Mouse (Mus musculus): ENCODE measurements around the gene Ptbp1. TPM values are rescaled to one million over a fixed set of nuclear protein-coding genes. Genes with fewer than 3 reads are reported as not detected.
A peak's percentile ranks its signal among the peaks of the same experiment; 100 is the strongest.

Ptbp1 gene
- polyA plus RNA-seq, 1 experiment: 184 TPM

DNA sequence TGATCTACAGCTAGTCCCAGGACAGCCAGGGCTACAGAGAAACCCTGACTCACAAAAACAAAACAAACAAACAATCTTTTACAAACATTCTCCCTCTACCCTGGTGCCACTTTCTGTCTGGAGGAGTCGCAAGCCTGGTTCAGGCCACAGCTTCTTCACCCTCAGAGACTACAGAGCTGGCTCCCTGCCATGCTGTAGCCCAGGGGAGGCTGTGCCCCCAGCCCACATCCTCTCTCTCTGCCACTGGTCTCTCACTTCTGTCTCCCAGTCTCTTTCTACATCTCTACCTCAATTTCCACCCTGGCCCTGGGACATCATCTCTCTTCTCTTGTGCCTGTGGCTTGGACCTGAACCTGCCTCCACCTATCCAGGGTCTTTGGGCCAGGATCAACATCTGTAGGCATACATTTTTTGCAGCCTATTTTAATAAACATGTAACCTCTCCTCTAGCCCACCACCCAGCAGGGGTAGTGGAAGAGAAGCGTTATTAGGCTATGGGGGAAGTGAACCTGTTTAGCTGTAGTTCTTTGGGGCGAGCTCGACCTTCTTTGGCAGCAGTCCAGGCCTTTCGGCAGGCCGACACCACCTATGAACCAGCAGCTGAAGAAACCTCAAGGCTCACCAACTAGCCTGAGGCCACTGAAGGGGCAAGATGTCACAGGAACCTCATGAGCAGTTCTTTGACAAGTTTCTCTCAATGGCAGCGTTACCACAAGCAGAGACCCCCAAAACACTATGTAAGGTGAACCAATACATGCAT lies 22.0 kb upstream of the Ptbp1 start:
- no peaks in the 10 kb centered on the region for H3K27me3 ChIP-seq (replicated peaks; ENCODE audit: control insufficient read depth, insufficient read depth, low read length)
- no peak overlapping the region for H3K27ac ChIP-seq (ENCODE audit: insufficient read depth, low read depth, low read length)
- TF ChIP-seq CTCF (conservative IDR thresholded peaks at IDR 0.05; ENCODE audit: insufficient read depth, insufficient read length, low read depth, low read length): no peak
- no peak for TF ChIP-seq POLR2A (IDR thresholded peaks at IDR 0.05; ENCODE audit: low read depth, low read length)
- H3K4me1 ChIP-seq (ENCODE audit: control insufficient read depth, insufficient read depth, low read length): no peaks in the 10 kb centered on the region
- 63% methylated on average over 7 of the region's 7 CpGs for WGBS
- no peak for DNase-seq
- H3K4me3 ChIP-seq (ENCODE audit: insufficient read depth, low read depth, low read length): no peak overlapping the region
- no peaks in the 10 kb centered on the region for H3K36me3 ChIP-seq (ENCODE audit: control insufficient read depth, insufficient read depth, low read length)

DNA sequence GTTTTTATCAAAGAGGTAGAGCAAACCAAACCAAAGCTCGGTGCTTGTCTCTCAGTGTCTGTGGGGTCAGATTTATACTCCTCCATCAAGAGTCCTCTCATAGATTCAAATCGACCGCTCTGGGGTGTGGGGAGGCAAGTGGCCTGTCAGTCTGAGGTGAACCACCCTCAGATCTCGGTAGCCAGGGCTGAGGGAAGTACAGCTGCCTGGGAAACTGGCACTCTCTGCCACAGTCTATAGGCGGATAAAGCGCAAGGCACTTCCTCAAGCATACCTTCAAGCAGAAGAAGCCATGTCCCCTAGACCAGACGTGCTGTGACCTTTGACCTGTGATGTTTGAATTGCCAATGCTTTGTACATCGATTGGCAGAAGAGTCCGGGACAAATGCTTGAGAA lies 21.4 kb upstream of the Ptbp1 start:
- 80% methylated on average over 9 of the region's 9 CpGs for WGBS
- Histone ChIP-seq H3K27ac (ENCODE audit: insufficient read depth, low read depth, low read length) (no peak overlapping the region), H3K4me3 (ENCODE audit: insufficient read depth, low read depth, low read length) (no peak overlapping the region), H3K36me3 (ENCODE audit: control insufficient read depth, insufficient read depth, low read length) (no peaks in the 10 kb centered on the region), H3K4me1 (ENCODE audit: control insufficient read depth, insufficient read depth, low read length) (no peaks in the 10 kb centered on the region), H3K27me3 (replicated peaks; ENCODE audit: control insufficient read depth, insufficient read depth, low read length) (no peaks in the 10 kb centered on the region)
- no peak for DNase-seq
- TF ChIP-seq CTCF (conservative IDR thresholded peaks at IDR 0.05; ENCODE audit: insufficient read depth, insufficient read length, low read depth, low read length) (no peak), POLR2A (IDR thresholded peaks at IDR 0.05; ENCODE audit: low read depth, low read length) (no peak)

DNA sequence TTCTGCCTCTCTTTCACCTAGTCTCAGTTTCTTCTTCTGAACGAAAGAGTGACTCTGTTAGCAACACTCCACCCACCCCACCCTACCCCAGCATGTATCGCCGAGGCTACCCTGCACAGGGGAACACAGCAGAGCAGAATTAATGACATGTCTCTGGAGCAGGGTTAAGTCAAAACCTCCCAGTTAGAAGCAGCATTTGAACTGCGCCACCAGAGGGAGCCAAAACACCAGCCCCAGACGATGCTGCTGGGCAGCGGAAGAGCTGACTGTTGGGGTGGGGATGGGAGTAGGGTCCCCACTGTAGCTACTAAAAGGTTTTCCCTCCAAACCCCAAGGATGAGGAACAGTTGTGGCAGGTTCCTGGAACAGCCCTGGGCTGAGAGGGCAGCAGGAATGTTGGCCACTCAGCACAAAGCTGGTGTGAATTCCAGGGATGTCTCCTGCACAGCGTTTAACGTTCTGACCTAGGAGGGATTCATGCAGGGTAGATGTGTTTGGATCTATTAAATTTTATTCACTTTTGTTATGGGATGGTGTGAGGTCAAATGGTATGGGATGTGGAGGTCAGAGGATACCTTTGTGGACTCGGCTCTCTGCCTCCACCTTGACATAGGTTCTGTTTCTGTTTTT lies 19.3 kb upstream of the Ptbp1 start:
- TF ChIP-seq CTCF (conservative IDR thresholded peaks at IDR 0.05; ENCODE audit: insufficient read depth, insufficient read length, low read depth, low read length): peak; percentile 90
- TF ChIP-seq POLR2A (IDR thresholded peaks at IDR 0.05; ENCODE audit: low read depth, low read length): no peak
- 16% methylated on average over 9 of the region's 9 CpGs for WGBS
- DNase-seq: peak; percentile 74
- Histone ChIP-seq H3K27me3 (replicated peaks; ENCODE audit: control insufficient read depth, insufficient read depth, low read length) (no peaks in the 10 kb centered on the region), H3K36me3 (ENCODE audit: control insufficient read depth, insufficient read depth, low read length) (no peaks in the 10 kb centered on the region), H3K27ac (ENCODE audit: insufficient read depth, low read depth, low read length) (no peak overlapping the region), H3K4me1 (ENCODE audit: control insufficient read depth, insufficient read depth, low read length) (peaks cover 4% of the 10 kb centered on the region; the same call in 1 of the 2 replicates), H3K4me3 (ENCODE audit: insufficient read depth, low read depth, low read length) (no peak overlapping the region)

DNA sequence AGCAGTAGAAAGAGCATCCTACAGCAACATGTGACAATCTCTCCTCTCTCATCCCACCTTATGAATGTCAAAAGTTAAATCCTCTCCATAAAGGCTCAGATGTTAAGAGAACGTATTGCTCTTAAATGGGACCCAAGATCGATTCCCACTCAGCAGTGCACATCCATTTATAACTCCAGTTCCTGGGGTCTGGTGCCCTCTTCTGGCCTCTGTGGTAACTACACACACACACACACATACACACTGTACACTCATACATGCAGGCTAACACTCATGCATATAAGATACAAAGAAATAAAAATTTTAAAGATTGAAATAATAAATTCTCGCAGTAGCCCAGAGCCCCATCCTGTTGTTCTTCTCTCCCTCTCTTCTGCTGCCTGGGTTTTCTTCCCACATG lies 17.3 kb upstream of the Ptbp1 start:
- no peak for DNase-seq
- TF ChIP-seq CTCF (conservative IDR thresholded peaks at IDR 0.05; ENCODE audit: insufficient read depth, insufficient read length, low read depth, low read length): no peak
- TF ChIP-seq POLR2A (IDR thresholded peaks at IDR 0.05; ENCODE audit: low read depth, low read length): no peak
- H3K4me1 ChIP-seq (ENCODE audit: control insufficient read depth, insufficient read depth, low read length): peaks cover 4% of the 10 kb centered on the region; the same call in 1 of the 2 replicates
- H3K4me3 ChIP-seq (ENCODE audit: insufficient read depth, low read depth, low read length): no peak overlapping the region
- H3K27me3 ChIP-seq (replicated peaks; ENCODE audit: control insufficient read depth, insufficient read depth, low read length): no peaks in the 10 kb centered on the region
- 99% methylated on average over 3 of the region's 3 CpGs for WGBS
- H3K27ac ChIP-seq (ENCODE audit: insufficient read depth, low read depth, low read length): no peak overlapping the region
- H3K36me3 ChIP-seq (ENCODE audit: control insufficient read depth, insufficient read depth, low read length): no peaks in the 10 kb centered on the region

DNA sequence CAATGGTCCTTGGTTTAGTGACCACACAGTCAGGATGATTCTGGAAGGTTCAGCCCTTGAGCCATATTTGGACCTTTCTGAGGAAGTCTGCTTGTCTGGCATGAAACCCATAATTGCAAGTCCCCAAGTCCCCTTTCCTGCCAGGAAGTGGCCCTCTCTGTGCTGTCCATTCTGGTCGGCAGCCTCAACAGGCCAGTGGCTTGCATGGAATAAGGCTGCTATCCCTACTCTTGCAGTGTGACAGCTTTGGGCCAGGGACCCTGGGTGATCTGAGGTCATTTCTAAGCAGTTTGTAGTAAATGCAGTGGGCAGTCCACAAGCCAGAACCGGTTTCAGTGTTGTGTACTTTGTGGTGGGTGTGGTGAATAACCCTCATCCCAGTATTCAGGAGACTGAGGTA lies 16.1 kb upstream of the Ptbp1 start:
- H3K27ac ChIP-seq (ENCODE audit: insufficient read depth, low read depth, low read length): 0 out of 2 replicates have a peak overlapping the region, but pooled peaks have one; percentile 36
- no peak for TF ChIP-seq POLR2A (IDR thresholded peaks at IDR 0.05; ENCODE audit: low read depth, low read length)
- TF ChIP-seq CTCF (conservative IDR thresholded peaks at IDR 0.05; ENCODE audit: insufficient read depth, insufficient read length, low read depth, low read length): no peak
- peaks cover 4% of the 10 kb centered on the region; the same call in 1 of the 2 replicates for H3K4me1 ChIP-seq (ENCODE audit: control insufficient read depth, insufficient read depth, low read length)
- no peaks in the 10 kb centered on the region for H3K27me3 ChIP-seq (replicated peaks; ENCODE audit: control insufficient read depth, insufficient read depth, low read length)
- 37% methylated on average over 2 of the region's 2 CpGs for WGBS
- peak; percentile 53 for DNase-seq
- no peaks in the 10 kb centered on the region for H3K36me3 ChIP-seq (ENCODE audit: control insufficient read depth, insufficient read depth, low read length)
- no peak overlapping the region for H3K4me3 ChIP-seq (ENCODE audit: insufficient read depth, low read depth, low read length)

DNA sequence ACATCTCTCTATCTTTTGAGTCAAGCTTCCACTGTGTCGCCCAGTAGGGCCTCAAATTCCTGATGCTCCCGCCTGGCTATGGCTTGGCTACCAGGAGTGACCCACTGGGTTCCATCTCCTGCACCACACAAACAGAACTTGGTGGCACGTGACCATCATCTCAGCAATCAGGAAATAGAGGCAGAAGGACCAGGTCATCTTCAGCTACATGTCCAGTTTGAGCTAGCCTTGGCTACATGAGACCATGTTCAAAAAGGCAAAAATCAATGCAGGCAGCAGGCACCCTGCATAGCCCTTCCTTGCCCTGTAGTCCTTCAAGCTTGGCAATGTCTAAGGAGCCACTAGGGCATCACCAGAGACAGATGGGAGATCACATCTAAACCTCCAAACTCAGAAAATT lies 14.1 kb upstream of the Ptbp1 start:
- no peak for DNase-seq
- H3K36me3 ChIP-seq (ENCODE audit: control insufficient read depth, insufficient read depth, low read length): no peaks in the 10 kb centered on the region
- peak overlapping the region; percentile 82 for H3K27ac ChIP-seq (ENCODE audit: insufficient read depth, low read depth, low read length)
- TF ChIP-seq POLR2A (IDR thresholded peaks at IDR 0.05; ENCODE audit: low read depth, low read length) (no peak), CTCF (conservative IDR thresholded peaks at IDR 0.05; ENCODE audit: insufficient read depth, insufficient read length, low read depth, low read length) (no peak)
- H3K27me3 ChIP-seq (replicated peaks; ENCODE audit: control insufficient read depth, insufficient read depth, low read length): no peaks in the 10 kb centered on the region
- peaks cover 4% of the 10 kb centered on the region; the same call in 1 of the 2 replicates for H3K4me1 ChIP-seq (ENCODE audit: control insufficient read depth, insufficient read depth, low read length)
- WGBS: 96% methylated on average over 3 of the region's 3 CpGs
- H3K4me3 ChIP-seq (ENCODE audit: insufficient read depth, low read depth, low read length): no peak overlapping the region

All from kidney, adult 2 months (tissue).